Mouse (Mus musculus): Measurements from ENCODE around the gene Tulp4. TPM values are rescaled to one million over a fixed set of nuclear protein-coding genes. Genes with fewer than 3 reads are reported as not detected.
"Not testable (repeated sequence)": the region's sequence is repeated elsewhere in the genome, so short reads cannot be mapped to it uniquely, and the experiment has no call there.

The Tulp4 gene
- total and polyA plus RNA-seq, 2 experiments from 2014 or later = 92.0 to 417 TPM

DNA sequence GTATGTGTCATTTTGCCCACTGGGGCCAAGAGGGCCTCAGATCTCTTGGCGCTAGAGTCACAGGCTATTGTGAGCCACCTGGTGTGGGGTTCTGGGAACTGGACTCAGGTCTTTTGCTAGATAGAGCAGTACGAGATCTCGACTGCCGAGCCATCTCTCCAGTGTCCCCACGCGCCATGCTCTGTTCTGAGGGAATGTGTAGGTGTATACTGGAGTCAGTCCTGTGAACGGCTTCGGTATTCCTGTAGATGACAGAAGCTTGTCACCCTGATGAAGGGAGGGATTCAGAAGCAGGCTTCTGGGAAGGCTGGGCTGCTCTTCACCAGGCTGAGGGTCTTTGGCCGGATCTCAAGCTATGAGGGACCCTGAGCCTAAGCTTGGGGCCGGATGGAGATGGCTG is 173.5 kb downstream of the Tulp4 start:
- WGBS = 91% methylated on average over 8 of the region's 10 CpGs
- not testable (repeated sequence) for DNase-seq, ATAC-seq

DNA sequence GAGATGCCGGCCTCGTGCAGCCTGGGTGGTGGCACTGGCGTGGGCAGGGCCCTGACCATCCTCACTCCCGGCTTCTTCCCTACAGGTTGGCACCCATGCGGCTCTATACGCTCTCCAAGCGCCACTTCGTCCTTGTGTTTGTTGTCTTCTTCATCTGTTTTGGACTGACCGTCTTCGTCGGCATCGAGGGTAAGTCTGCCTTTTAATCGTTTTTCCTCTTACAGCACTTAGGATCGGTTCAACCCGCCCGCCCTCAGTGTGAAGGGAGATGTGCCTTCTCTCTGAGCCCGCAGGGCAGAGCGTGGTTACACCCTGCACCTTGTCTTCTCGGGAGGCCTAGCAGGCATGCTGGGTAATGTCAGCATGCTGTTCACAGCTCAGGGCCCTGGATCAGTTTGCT is 174.3 kb downstream of the Tulp4 start:
- not testable (repeated sequence) for H3K4me2 ChIP-seq (ENCODE audit: low read depth); H3K9me3 ChIP-seq (ENCODE audit: low read length); DNase-seq; H3K36me3 ChIP-seq (ENCODE audit: insufficient read depth); H3K9ac ChIP-seq; H3K4me3 ChIP-seq (ENCODE audit: low read depth, low read length); H3K27me3 ChIP-seq (ENCODE audit: insufficient read depth, low read length); ATAC-seq; H3K4me1 ChIP-seq (ENCODE audit: insufficient read depth); H3K27ac ChIP-seq (ENCODE audit: low read depth, low read length)
- 94% methylated on average over 17 of the region's 19 CpGs for WGBS

More for the DNA sequence above, 173.5 kb downstream of the Tulp4 start:
- not testable (repeated sequence) for H3K27me3 ChIP-seq (ENCODE audit: insufficient read depth, low read length); H3K36me3 ChIP-seq (ENCODE audit: insufficient read depth); H3K9me3 ChIP-seq (ENCODE audit: low read length); H3K4me3 ChIP-seq (ENCODE audit: low read depth, low read length); H3K4me1 ChIP-seq (ENCODE audit: insufficient read depth); H3K4me2 ChIP-seq (ENCODE audit: low read depth); H3K9ac ChIP-seq; H3K27ac ChIP-seq (ENCODE audit: low read depth, low read length)

DNA sequence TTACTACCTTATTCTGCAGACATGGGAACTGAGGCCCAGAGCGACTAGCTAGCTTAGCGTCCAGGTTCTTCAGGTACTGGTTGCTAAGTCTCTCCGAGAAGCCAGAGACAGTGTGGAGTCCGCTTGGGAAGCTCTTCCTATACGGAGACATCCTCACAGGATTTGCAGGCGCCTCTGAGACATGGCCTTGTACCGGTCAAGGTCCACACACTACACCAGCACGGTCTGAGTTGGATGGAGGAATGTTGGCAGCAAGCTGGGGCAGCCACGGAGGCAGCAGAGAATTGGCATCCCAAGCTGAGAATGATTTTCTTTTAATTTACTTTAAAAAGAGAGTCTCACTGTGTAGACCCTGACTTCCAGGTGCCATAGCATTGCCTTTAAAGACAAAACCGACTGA is 176.9 kb downstream of the Tulp4 start:
- ATAC-seq, H3K9ac ChIP-seq: not testable (repeated sequence)
- 96% methylated on average over 8 of the region's 10 CpGs for WGBS

DNA sequence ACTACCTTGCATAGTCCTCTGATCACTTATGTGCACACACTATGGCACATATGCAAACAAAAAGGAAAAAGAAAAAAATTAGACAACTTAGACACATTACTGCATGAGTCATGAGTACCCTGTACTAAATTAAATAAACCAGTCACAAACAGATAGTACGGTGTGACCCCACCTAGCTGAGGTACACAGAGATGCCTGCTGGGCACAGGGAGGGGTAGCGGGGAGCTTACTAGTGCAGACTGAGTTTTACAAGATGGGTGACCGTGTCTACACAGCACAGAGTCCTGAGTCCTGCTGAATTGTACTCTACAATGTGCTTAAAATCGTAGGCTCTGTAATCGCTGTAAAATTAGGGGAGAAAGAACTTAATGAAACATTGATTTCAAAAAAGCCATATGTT is 179.9 kb downstream of the Tulp4 start:
- H3K4me1 ChIP-seq (ENCODE audit: insufficient read depth); H3K27me3 ChIP-seq (ENCODE audit: insufficient read depth, low read length); H3K9me3 ChIP-seq (ENCODE audit: low read length); ATAC-seq; H3K27ac ChIP-seq (ENCODE audit: low read depth, low read length); H3K4me3 ChIP-seq (ENCODE audit: low read depth, low read length); DNase-seq; H3K36me3 ChIP-seq (ENCODE audit: insufficient read depth); H3K9ac ChIP-seq; H3K4me2 ChIP-seq (ENCODE audit: low read depth): not testable (repeated sequence)
- WGBS = 92% methylated on average over 5 of the region's 5 CpGs

More for the DNA sequence above, 176.9 kb downstream of the Tulp4 start:
- H3K27me3 ChIP-seq (ENCODE audit: insufficient read depth, low read length); H3K27ac ChIP-seq (ENCODE audit: low read depth, low read length); H3K4me1 ChIP-seq (ENCODE audit: insufficient read depth); H3K4me3 ChIP-seq (ENCODE audit: low read depth, low read length); H3K4me2 ChIP-seq (ENCODE audit: low read depth); H3K36me3 ChIP-seq (ENCODE audit: insufficient read depth); H3K9me3 ChIP-seq (ENCODE audit: low read length); DNase-seq: not testable (repeated sequence)

DNA sequence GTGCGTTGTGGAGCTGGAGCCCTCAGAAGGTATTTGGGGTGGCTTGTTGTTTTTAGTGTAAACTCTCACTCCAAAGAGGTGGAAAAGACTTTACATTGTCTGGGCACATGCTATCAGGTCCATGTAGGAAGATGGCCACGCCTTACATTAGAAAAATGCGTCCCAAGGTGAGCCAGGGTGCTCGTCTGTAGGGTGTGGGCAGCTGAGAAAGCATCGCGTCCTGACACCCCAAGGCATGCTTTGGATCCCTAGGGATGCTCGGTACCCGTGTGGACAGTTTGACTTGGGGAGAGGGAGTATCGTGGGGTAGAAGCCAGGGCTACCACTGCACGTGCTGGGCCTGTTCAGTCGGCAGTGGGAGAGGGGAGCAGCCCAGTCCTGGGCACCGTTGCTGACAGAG is 182.8 kb downstream of the Tulp4 start:
- H3K4me3 ChIP-seq (ENCODE audit: low read depth, low read length); H3K9ac ChIP-seq; H3K36me3 ChIP-seq (ENCODE audit: insufficient read depth); H3K9me3 ChIP-seq (ENCODE audit: low read length); H3K4me2 ChIP-seq (ENCODE audit: low read depth); H3K27ac ChIP-seq (ENCODE audit: low read depth, low read length); DNase-seq; ATAC-seq; H3K27me3 ChIP-seq (ENCODE audit: insufficient read depth, low read length); H3K4me1 ChIP-seq (ENCODE audit: insufficient read depth): not testable (repeated sequence)
- WGBS = 95% methylated on average over 9 of the region's 12 CpGs

DNA sequence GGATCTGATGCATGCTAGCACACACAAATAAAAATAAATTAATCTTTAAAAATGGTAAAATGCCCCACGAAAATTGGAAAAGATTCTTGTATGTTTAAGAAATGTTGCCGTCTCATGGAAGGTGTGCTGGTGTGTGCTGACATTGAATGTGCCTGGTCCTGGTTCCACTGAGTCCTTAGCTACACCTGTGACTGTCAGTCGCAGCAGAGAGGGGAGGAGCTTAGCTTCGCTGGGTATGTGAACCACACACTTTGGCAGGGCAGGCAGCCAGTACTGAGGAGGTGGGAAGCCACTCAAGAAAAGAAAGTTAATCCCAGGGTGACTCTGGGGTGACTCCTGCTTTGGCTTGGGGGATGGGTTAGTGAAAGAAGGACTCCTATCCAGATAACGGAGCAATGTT is 187.6 kb downstream of the Tulp4 start:
- not testable (repeated sequence) for H3K27ac ChIP-seq (ENCODE audit: low read depth, low read length); H3K9me3 ChIP-seq (ENCODE audit: low read length); H3K4me2 ChIP-seq (ENCODE audit: low read depth); H3K4me3 ChIP-seq (ENCODE audit: low read depth, low read length); ATAC-seq; H3K9ac ChIP-seq; DNase-seq; H3K27me3 ChIP-seq (ENCODE audit: insufficient read depth, low read length); H3K4me1 ChIP-seq (ENCODE audit: insufficient read depth); H3K36me3 ChIP-seq (ENCODE audit: insufficient read depth)
- no CpG with 5 or more reads among the region's 5 CpGs for WGBS

DNA sequence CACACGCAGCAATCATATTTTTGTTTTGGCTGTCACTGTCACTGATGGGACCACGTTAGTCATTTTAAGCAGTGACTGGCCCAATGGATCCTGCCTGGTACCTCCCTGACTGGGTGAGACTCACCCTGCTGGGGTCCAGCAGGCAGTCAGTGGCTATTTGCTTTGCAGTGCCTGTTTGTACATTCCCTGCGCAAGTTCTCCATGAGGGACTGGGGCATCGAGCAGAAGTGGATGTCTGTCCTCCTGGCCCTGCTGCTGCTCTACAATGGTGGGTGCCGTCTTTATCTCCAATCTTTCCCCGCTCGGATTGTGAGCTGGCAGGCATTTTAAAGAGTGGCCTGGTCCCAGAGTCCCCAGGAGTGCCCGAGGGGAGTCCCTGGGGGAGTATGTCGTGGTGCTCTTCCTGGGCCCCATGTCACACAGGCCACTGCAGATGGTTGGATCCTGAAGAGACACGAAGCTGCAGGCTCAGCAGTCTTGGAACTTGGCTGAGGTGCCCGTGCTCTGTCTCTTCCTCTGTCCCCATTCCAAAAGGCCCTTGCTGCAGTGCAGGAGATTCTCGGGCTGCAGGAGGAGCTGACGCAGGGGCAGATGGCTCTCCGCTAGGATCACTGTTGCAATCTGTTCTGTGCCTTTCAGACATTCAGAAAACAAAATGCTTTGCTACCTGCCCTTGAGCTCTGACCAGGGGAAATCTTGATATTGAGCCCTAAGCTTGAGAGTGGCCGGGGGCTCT is 191.0 kb downstream of the Tulp4 start:
- ATAC-seq; H3K9ac ChIP-seq; H3K36me3 ChIP-seq (ENCODE audit: insufficient read depth); H3K4me2 ChIP-seq (ENCODE audit: low read depth); H3K9me3 ChIP-seq (ENCODE audit: low read length); H3K27ac ChIP-seq (ENCODE audit: low read depth, low read length); H3K4me3 ChIP-seq (ENCODE audit: low read depth, low read length); DNase-seq; H3K27me3 ChIP-seq (ENCODE audit: insufficient read depth, low read length); H3K4me1 ChIP-seq (ENCODE audit: insufficient read depth): not testable (repeated sequence)
- WGBS = 90% methylated on average over 9 of the region's 15 CpGs

DNA sequence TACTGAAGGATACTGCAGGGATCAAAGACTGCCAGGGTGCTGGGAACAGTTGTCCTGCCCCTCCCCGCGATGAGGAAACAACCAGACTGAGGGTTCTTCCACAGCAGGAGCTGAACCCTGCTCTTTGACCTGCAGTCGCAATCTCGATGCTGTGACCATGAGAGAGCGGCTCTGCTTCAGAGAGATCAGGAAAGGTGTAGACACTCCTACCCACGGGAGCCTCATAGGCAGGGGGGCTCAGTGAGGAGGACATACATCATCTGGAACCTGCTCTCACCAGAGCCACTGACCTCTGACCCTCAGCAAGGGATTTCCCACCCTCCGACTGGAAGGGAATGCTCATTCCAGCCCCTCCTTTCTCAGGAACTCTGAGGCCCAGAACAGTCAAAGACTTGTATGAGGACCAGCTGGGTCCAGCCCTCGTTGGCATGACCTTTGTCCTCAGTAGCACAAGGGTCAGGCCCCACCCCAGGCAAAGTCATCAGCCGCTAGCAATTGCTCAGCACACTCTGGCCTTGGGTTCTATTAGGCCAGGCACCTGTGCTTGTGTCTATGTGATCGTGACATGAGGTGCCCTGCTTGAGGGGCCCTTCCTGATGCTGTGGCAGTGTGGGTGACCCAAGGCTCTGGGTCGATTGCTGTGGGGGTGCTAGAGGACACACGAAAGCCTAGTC is 194.1 kb downstream of the Tulp4 start:
- not testable (repeated sequence) for H3K27ac ChIP-seq (ENCODE audit: low read depth, low read length); H3K9ac ChIP-seq; H3K4me2 ChIP-seq (ENCODE audit: low read depth); H3K36me3 ChIP-seq (ENCODE audit: insufficient read depth); DNase-seq; H3K27me3 ChIP-seq (ENCODE audit: insufficient read depth, low read length); H3K9me3 ChIP-seq (ENCODE audit: low read length); ATAC-seq; H3K4me1 ChIP-seq (ENCODE audit: insufficient read depth); H3K4me3 ChIP-seq (ENCODE audit: low read depth, low read length)
- WGBS = 81% methylated on average over 5 of the region's 12 CpGs

Small RNAs within 50 kb of the gene (microRNA-seq; reads per million reads assigned to microRNA genes)
- gene Gm22774 = 0 reads per million in 2 experiments

Other genes with a start within 250 kb of the Tulp4 start
- 6.7 and 6.8 TPM in 2 replicates for gene Synj2, start 165.2 kb upstream of the Tulp4 start, total RNA-seq (2014; rRNA removed)
- 1.8 and 3.6 TPM in 2 replicates for gene Synj2, start 165.2 kb upstream of the Tulp4 start, polyA plus RNA-seq (2015; fragmentation: Nextera tagmentation; extraction: Ambion mirVana)
- 14.7 and 20.3 TPM in 2 replicates for gene Serac1, start 26.7 kb upstream of the Tulp4 start, total RNA-seq (2014; rRNA removed)
- 3.1 and 6.2 TPM in 2 replicates for gene Serac1, start 26.7 kb upstream of the Tulp4 start, polyA plus RNA-seq (2015; fragmentation: Nextera tagmentation; extraction: Ambion mirVana)
- gene Gtf2h5, start 26.7 kb upstream of the Tulp4 start, total RNA-seq (2014; rRNA removed) = 81.9 and 93.2 TPM in 2 replicates
- gene Gtf2h5, start 26.7 kb upstream of the Tulp4 start, polyA plus RNA-seq (2015; fragmentation: Nextera tagmentation; extraction: Ambion mirVana) = 240 and 271 TPM in 2 replicates
- gene Tmem181a, start 150.4 kb downstream of the Tulp4 start, total RNA-seq (2014; rRNA removed) = 62.2 and 71.9 TPM in 2 replicates
- 40.3 and 59.0 TPM in 2 replicates for gene Tmem181a, start 150.4 kb downstream of the Tulp4 start, polyA plus RNA-seq (2015; fragmentation: Nextera tagmentation; extraction: Ambion mirVana)
- gene Dynlt1a, start 211.1 kb downstream of the Tulp4 start, total RNA-seq (2014; rRNA removed) = 27.3 and 29.4 TPM in 2 replicates
- 30.8 and 33.4 TPM in 2 replicates for gene Dynlt1a, start 211.1 kb downstream of the Tulp4 start, polyA plus RNA-seq (2015; fragmentation: Nextera tagmentation; extraction: Ambion mirVana)